Mouse (Mus musculus): Measurements from ENCODE around the gene Adcy10. TPM values are rescaled to one million over a fixed set of nuclear protein-coding genes. Genes with fewer than 3 reads are reported as not detected.

Gene Adcy10
- under 1 TPM; 0.27 to 0.69 TPM for total RNA-seq (2021)
- long read RNA-seq, experiment 1, result 0 reads
- long read RNA-seq, experiment 2, partial matches to known transcripts, result 0 of 1 reads
- long read RNA-seq, experiment 2, other reads (novel, unspliced or antisense), result 1 of 1 reads

DNA sequence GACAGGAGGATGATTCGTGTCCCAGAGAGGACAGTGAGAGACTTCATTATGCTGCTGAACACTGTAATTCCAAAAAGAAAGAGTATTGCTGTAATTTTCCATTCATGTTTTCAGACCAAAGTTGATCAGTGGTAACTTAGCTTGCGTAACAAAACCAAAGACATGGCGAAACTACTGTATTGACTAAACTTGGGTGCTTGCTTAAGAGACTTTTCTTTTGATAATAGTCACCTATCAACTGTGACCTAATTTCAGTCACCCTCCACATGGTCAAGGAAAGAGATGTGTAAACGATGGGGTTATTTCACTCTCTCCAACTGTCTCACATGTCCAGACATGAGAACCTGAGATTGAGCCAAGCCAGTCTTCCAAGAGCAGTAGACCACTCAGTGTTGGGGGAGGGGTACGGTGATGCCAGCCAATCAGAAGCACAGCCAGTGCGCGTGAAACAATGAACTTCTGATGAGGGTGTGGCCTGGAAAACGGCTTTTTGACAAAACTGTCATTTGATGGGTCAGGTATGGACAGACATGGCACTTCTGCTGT lies at the start of gene Adcy10:
Adcy10 (plus strand) TSS at position 496 of the 546 bp plus-strand sequence.
- no peak for DNase-seq

DNA sequence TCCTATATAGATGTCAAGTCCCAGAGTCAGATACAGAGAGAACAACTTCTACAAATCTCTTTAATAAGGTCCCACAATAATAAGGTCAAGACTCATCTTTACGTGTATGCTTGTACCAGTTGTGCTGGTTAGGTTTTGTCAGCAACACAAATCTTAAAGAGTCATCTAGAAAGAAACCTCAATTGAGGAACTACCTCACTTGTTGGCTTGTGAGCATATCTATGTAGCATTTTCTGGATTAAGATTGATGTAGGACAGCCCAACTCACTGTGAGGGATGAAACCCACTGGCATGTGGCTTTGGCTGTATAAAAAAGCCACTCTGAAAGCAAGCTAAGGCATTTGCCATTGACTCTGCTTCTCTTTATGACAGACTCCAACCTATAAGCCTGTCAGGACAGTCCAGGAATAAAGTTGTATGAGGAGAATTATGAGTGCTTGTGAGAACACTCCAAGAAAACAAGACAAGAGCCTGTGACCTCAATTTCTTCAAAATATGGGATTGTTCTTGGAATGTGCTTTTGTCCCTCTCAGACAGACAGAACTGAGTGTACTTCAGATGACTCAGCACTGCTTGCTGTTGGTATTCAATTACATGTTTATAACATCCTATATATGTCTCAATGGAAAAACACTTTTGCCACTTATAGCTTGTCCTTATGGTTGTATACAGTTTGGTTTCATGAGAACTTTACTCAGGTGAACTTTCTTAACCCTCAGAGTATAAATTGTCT lies 46.5 kb upstream of the Adcy10 start:
- DNase-seq, result no peak

DNA sequence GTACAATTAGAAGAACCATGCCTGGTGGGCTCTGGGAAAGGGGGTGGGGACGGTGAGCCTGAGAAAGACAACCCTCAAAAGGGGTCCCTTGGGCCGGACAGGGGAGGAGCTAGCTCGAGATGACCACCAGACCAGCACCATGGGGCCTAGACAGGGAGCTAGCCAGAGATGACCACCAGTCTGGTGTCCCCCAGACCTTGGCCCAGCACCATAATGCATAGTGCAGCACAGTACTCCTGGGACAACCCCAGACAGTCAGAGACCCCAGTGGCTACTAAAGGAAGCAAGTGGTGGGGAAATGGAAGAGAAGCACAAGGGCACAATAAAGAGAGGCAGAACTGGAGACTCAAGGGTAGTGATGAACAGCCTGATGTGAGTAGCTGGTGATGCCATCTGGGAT lies 44.2 kb upstream of the Adcy10 start:
- DNase-seq, result no peak

GRCm38 (mm10) chr1:165441201-165441600 lies 43.8 kb upstream of the Adcy10 start:
- no peak for DNase-seq

GRCm38 (mm10) chr1:165441719-165442118 lies 43.3 kb upstream of the Adcy10 start:
- no peak for DNase-seq

DNA sequence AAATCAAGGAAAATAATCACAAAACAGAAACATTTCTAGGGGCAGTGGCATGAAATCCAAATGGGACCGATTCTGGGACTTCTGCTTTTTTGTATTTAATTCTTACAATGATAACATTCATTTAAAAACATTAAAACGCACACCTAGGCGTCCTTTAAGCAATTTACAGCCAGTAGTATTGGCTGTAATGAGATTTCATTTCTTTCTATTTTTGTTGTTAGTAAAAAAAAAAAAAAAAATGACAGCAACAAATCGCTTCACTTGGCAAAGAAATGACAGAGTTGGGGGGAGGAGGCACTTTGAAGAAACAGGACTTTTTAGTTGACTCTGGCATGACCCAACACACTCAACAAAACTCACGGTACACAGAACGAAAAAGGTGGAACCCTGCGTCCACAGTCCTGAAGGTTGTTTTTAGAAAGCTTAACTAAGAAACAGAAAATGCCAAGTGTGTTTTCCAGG lies 25.9 kb upstream of the Adcy10 start:
- no peak for DNase-seq

DNA sequence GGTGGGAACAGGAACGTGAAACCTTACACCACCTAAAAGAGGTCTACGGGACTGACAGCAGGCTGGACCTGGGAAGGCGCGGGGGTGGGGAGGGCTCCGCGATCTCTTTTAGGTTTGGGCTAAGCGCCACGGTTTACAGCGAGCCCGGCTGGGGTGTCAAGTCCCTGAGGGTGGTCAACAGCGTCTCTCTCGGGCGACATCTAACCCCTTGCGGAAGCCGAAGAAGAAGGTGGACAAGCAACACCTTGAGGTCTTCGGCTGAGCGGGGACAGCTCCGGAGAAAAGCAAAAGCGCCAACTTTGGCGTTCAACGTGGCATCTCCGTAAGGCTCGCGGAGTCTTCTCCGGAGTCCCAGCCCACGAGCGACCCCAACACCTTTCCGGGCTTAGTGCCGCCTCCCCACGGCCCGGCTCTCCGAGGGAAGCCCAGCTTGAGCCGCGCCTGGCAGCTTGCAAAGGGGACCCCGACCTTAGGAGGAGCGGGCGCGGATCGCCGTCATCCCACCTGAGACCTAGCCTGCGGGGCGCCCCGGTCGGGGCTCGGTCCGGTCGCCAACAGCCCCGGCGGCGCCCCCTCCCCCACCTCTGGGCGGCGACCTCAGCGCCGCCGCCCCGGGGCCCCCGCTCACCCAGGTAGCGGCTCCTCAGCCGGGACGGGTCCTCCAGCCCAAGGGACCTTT lies 25.3 kb upstream of the Adcy10 start:
- peak; percentile 72 for DNase-seq

DNA sequence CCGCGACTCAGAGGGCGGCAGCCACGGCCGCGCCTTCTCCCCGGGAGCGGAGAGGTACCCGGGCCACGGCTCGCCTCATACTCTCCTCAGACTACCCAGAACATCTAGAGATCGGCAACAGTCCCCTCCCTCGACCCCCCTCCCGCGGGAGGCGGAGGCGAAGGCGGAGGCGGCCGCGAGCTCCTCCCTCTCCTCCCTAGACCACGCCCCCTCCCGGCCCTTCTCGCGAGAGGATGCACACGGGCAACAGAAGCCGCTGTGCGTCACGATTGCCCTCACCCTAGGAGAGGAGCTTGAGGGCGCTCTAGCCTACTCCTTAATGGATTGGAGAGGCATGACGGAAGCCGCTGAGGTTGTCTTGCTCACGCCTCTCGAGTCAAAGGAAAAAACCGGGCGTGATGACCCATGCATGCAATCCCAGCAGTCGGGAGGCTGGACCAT lies 24.6 kb upstream of the Adcy10 start, which contains the start of the genes Dcaf6 and Mpc2:
Dcaf6 (minus strand) TSS at position 116 of the 441 bp plus-strand sequence.
Mpc2 (plus strand) TSS at position 278 of the 441 bp plus-strand sequence.
- peak; percentile 100 for DNase-seq

GRCm38 (mm10) chr1:165460801-165461377 lies 24.1 kb upstream of the Adcy10 start:
- peak; percentile 100 for DNase-seq

- peak; percentile 56 for DNase-seq
Observed at GRCm38 (mm10) chr1:165461681-165462080, 23.3 kb upstream of the Adcy10 start.

DNA sequence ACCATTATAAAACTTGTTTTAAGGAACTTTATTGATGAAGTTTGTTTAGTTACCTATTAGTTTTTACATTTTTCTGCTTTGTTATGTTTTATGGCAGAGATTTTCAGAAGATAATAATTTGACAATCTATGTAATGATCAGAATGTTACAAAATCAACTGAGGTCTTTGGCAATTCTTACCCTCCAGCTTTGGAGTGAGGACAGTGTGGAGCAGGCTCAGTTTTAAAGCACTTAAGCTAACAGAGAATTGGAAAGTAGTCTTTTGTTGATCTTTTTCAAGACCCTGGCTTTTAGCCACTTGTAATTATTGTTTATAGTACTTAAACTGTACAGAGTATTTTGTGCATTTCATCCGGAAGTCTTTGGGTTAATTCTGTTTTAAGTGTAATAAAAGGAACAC lies 22.1 kb upstream of the Adcy10 start:
- DNase-seq, result no peak

- no peak for DNase-seq
Observed at GRCm38 (mm10) chr1:165464574-165464973, 20.4 kb upstream of the Adcy10 start.

DNA sequence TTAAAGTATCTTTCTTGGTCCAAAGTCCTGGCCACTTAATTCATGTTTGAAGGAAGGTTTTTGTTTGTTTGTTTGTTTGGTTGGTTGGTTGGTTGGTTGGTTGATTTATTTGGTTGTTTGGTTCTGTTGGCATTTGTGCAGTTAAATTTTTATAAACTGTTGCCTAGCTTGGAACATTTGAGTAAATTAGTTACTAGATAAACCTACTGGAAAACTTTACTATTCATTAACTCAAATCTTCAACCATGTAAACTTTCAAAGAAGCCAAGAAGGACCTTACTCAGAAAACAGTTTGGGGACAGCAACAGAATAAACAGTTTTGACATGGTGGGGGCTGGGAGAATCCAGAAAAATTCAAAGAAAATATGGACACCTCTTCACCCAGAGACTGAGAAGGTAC lies 16.0 kb upstream of the Adcy10 start:
- DNase-seq, result no peak

GRCm38 (mm10) chr1:165469717-165470116 lies 15.3 kb upstream of the Adcy10 start:
- no peak for DNase-seq

DNA sequence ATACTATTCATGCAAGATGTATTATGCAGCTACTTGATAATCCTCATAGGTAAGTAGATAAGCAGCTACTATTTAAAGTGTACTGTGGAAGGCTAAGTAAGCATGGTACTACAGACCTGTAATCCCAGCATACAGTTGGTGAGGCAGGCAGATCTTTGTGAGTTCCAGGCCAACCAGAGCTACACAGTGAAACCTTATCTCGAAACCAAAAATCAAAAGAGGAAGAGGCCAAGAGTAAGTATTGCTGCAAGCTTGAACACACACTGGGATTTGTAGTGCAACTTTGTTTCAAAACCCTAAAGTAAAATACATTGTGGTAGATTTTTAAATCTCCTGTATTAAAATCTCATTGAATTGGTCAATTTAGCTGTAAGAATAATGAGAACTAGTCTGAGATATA lies 13.5 kb upstream of the Adcy10 start:
- no peak for DNase-seq

- no peak for DNase-seq
Observed at GRCm38 (mm10) chr1:165486108-165486507, 1.1 kb downstream of the Adcy10 start.

DNA sequence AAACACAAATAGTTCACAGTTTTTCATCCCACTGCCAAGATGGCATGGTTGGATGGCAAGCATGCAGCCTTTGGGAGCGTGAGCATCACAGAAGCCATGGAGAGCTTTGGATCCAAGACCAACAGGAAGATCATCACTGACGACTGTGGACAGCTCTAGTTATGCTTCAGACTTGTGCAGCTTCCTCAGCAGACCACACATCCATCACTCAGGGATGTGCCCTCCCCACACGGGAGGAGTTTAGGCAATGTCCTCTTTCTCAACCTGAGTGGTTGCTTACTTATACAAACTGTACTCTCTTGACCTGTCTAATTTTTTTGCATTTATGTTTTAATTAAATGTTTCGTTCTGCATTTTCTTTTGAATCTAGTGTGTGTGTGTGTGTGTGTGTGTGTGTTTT lies 4.2 kb downstream of the Adcy10 start:
- no peak for DNase-seq

DNA sequence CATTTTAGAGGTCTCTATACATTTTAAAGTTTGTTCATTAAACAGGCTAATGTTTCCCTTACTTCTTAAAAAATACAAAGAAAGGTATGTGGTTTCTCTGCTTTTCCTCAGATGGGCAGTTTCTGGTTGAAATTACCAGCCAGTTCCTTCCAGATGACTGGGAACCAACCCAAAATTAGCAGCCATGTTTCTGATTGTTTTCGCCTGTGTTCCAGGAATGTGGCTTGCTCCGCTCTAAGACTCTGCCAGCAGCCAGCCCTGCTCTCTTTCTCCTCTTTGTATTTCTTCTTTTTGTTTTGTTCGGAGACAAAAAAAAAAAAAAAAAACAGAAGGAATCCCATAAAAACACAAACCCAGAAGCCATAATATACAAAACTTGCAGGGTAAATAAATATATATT lies 13.9 kb downstream of the Adcy10 start:
- no peak for DNase-seq

GRCm38 (mm10) chr1:165503307-165504024 lies 18.5 kb downstream of the Adcy10 start:
- peak; percentile 75 for DNase-seq

DNA sequence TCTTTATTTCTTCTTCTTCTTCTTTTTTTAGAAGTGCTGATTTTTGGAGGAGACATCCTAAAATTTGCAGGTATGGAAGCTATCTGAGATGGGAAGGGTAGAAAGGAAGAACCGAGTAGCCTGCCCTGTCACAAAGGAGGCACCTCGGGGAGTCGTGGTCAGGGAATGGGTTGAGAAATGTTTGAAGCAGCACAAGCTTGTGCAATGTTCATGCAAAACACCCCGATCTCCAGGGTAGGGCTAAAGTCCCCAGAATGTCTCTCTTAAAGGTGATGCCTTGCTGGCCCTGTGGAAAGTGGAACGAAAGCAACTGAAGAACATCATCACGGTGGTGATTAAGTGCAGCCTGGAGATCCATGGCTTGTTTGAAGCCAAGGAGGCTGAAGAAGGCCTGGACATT lies 21.3 kb downstream of the Adcy10 start:
- no peak for DNase-seq

- DNase-seq, result peak; percentile 64
Observed at GRCm38 (mm10) chr1:165510161-165510560, 25.2 kb downstream of the Adcy10 start.

DNA sequence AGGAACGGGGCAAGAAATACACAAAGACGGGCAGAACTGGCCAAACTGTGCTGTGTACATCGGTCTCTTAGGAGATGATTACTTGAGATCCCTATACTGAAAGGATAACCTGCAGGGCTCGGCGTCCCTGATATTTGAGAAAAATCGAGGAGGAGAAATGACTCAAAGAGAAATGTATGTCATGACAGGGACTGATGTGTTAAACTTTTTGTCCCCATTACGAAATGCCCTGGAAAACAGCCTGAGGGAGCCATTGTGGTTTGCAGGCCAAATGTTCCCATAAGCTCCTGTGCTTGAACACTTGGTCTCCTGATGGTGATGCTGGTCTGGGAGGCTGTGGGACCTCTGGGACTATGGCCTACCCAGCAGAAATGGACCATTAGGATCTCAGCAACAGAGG lies 35.7 kb downstream of the Adcy10 start:
- DNase-seq, result no peak
